Mouse (Mus musculus): Measurements from ENCODE around the gene Fes.

- TF ChIP-seq NELFE (IDR thresholded peaks at IDR 0.05; ENCODE audit: low read depth, low read length) (no peak), CHD2 (IDR thresholded peaks at IDR 0.05; ENCODE audit: low read length) (no peak), CTCF (IDR thresholded peaks at IDR 0.05 in 2 of 3, conservative IDR thresholded peaks at IDR 0.05 in 1 of 3; ENCODE audit: control insufficient read depth in 1 of 3, insufficient read depth in 1 of 3, low read depth in 2 of 3, low read length in 3 of 3, poor library complexity in 1 of 3, severe bottlenecking in 1 of 3) (no peak), ZKSCAN1 (IDR thresholded peaks at IDR 0.05; ENCODE audit: low read depth, low read length) (no peak), ZNF384 (IDR thresholded peaks at IDR 0.05; ENCODE audit: low read depth, low read length) (no peak), TCF12 (IDR thresholded peaks at IDR 0.05; ENCODE audit: low read depth, low read length) (no peak), SIN3A (IDR thresholded peaks at IDR 0.05; ENCODE audit: low read length) (no peak)
These were observed 30.6 kb downstream of the Fes start for GRCm38 (mm10) chr7:80357156-80357555.

All from MEL (cell line).